Mouse (Mus musculus) embryonic facial prominence, embryonic 12.5 days (tissue): ENCODE data around the gene Armc9. TPM values are rescaled to one million over a fixed set of nuclear protein-coding genes. Genes with fewer than 3 reads are reported as not detected.

Source experiments
- ATAC-seq: fragments of 200-750 bp; cut with Nextera tagmentation; 2 replicates; pipeline ENCODE4 v1.8.0; 2017; ENCODE audit not compliant: insufficient number of reproducible peaks, insufficient read depth, low FRiP score, low TSS enrichment
- H3K27ac ChIP-seq: fragments of 300-500 bp; sonication (generic); 2 replicates; pipeline ENCODE4 v1.5.1; 2016; ENCODE audit warnings: mild to moderate bottlenecking
- H3K27me3 ChIP-seq: fragments of 300-500 bp; sonication (generic); 2 replicates; pipeline ENCODE4 v1.6.1; 2016; ENCODE audit warnings: mild to moderate bottlenecking, moderate library complexity
- H3K36me3 ChIP-seq: fragments of 300-500 bp; sonication (generic); 2 replicates; pipeline ENCODE4 v1.6.1; 2016; ENCODE audit warnings: mild to moderate bottlenecking
- H3K4me1 ChIP-seq: fragments of 300-500 bp; sonication (generic); 2 replicates; pipeline ENCODE4 v1.6.1; 2016
- H3K4me2 ChIP-seq: fragments of 300-500 bp; sonication (generic); replicated peaks from 2 replicates; pipeline ENCODE4 v1.6.1; 2016; ENCODE audit warnings: mild to moderate bottlenecking, moderate library complexity
- H3K4me3 ChIP-seq: fragments of 300-500 bp; sonication (generic); 2 replicates; pipeline ENCODE4 v1.5.1; 2016; ENCODE audit warnings: mild to moderate bottlenecking
- H3K9ac ChIP-seq: fragments of 300-500 bp; sonication (generic); 2 replicates; pipeline ENCODE4 v1.6.1; 2016; ENCODE audit warnings: mild to moderate bottlenecking, moderate library complexity
- H3K9me3 ChIP-seq: fragments of 300-500 bp; sonication (generic); 2 replicates; pipeline ENCODE4 v1.6.1; 2016; ENCODE audit warnings: mild to moderate bottlenecking, moderate library complexity
- WGBS: fragments of 180-500 bp; shearing (Covaris S2); methylation state at CpG from one replicate; pipeline ENCODE4 v1.1.7; 2016; 5-methylcytosine and 5-hydroxymethylcytosine counted together
- polyA plus RNA-seq: library from polyadenylated mRNA; unstranded; fragments of >200 nt; fragmentation: Nextera tagmentation; extraction: Ambion mirVana; gene quantifications from 2 replicates; pipeline ENCODE4 v1.2.1, GENCODE M21; 2016

Armc9 gene
- polyA plus RNA-seq, 1 experiment from 2014 or later, result 36.2 TPM

DNA sequence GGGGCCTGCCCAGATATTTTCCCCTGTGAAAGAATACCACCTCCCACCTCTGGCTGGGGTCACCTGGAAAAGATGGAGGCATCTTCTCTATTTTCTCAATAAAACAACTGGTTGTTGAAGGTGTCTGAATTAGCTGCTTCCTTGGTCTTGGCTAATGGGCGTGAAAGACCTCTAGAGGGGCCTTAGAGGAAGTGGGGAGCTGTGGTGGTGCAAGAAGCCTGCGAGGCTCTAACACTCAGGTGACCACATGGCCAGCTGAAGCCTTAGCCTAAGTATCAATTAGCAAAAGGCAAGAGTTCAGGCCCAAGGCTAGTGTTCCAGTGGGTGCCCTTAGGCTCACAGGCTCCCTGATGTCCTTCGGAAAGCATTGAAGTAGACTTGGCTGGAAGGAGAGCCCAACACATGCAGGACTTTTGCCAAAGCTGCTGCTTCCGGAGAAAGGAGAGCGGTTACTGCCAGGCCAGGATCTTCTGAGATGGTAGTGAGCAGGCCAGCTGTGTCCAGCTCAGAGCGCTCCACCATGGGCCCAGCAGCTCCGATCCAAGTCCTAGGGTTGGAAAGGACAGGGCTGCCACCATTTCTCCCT is 152.7 kb downstream of the Armc9 start:
- Histone ChIP-seq H3K4me1 (peaks cover 8% of the 10 kb centered on the region; the same call in 1 of the 2 replicates), H3K9me3 (no peaks in the 10 kb centered on the region), H3K4me3 (no peak overlapping the region), H3K36me3 (no peaks in the 10 kb centered on the region), H3K4me2 (no peak overlapping the region), H3K9ac (no peak overlapping the region), H3K27me3 (peaks cover 22% of the 10 kb centered on the region), H3K27ac (no peak overlapping the region)
- 89% methylated on average over 7 of the region's 7 CpGs for WGBS
- no peak for ATAC-seq

DNA sequence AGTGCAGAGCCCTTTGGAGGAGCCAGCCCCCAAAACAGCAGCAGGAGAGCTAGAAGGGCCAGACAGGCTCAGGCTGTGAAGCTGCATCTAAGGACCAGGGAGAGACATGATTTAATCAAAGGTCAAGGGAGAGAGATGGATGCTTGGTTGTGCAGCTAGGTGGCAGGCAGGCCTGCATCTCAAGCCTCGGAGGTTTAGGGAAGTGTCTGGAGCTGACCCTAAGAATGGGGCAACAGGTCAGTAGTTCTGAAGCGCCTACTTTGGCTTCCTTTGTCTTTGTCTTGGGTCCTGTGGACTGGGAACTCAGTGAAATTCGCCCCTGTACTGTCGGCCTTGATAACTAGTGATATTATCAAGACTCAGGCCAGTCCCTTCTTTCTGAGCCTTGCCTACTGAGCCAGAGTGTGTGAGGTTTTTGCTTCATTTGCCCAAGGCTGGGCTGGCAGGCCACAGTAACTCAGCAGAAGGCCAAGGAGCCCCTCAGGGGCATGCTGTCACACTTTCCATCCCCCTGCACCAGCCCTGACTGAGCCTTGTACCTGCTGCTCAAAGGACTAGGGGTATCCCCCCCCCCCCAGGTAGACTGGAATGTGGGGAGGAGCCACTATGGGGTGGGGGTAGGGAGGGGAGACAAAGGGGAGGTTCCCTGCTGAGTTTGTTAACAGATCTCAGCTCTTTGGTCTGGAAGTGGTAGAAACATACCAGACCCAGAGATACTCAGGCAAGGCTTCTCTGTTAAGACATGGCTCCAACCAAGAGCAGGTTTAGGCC is 153.5 kb downstream of the Armc9 start:
- H3K9ac ChIP-seq, result no peak overlapping the region
- H3K4me1 ChIP-seq, result peaks cover 4% of the 10 kb centered on the region; the same call in 1 of the 2 replicates
- no peak overlapping the region for H3K27ac ChIP-seq
- WGBS, result 31% methylated on average over 4 of the region's 4 CpGs
- no peaks in the 10 kb centered on the region for H3K9me3 ChIP-seq
- H3K4me2 ChIP-seq, result no peak overlapping the region
- peaks cover 21% of the 10 kb centered on the region for H3K27me3 ChIP-seq
- no peak overlapping the region for H3K4me3 ChIP-seq
- no peaks in the 10 kb centered on the region for H3K36me3 ChIP-seq
- ATAC-seq, result no peak

DNA sequence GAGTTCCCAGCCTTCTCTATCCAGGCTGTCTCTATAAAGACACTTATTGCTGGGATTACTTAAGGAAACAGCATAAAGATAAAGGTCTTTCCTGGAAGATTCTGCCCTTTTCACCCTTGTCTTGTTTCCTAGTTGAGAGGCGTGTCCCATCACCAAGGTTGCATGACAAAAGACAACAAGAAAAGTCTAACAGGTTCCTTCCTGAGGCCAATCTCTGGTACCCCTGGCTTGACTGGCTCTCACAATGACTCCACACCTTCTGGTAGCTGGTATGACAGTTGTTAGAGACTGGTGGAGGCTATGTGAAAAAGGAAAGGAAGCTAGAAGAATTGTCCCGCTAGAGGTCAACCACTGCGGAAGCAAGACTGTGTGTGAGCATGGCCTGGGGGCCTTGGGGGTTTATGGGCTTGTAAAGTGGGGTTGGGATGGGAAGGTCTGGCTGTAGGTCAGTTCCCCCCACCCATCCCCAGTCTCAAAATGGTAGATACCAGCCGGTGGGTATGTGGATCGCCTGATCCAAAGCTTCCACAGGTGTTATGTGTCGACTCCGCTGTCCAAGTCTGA is 154.8 kb downstream of the Armc9 start:
- H3K27ac ChIP-seq, result no peak overlapping the region
- 87% methylated on average over 7 of the region's 7 CpGs for WGBS
- no peak overlapping the region for H3K9ac ChIP-seq
- no peak for ATAC-seq
- H3K4me3 ChIP-seq, result no peak overlapping the region
- peaks cover 10% of the 10 kb centered on the region for H3K27me3 ChIP-seq
- H3K36me3 ChIP-seq, result no peaks in the 10 kb centered on the region
- no peak overlapping the region for H3K4me2 ChIP-seq
- H3K4me1 ChIP-seq, result peaks cover 4% of the 10 kb centered on the region; the same call in 1 of the 2 replicates
- H3K9me3 ChIP-seq, result no peaks in the 10 kb centered on the region

DNA sequence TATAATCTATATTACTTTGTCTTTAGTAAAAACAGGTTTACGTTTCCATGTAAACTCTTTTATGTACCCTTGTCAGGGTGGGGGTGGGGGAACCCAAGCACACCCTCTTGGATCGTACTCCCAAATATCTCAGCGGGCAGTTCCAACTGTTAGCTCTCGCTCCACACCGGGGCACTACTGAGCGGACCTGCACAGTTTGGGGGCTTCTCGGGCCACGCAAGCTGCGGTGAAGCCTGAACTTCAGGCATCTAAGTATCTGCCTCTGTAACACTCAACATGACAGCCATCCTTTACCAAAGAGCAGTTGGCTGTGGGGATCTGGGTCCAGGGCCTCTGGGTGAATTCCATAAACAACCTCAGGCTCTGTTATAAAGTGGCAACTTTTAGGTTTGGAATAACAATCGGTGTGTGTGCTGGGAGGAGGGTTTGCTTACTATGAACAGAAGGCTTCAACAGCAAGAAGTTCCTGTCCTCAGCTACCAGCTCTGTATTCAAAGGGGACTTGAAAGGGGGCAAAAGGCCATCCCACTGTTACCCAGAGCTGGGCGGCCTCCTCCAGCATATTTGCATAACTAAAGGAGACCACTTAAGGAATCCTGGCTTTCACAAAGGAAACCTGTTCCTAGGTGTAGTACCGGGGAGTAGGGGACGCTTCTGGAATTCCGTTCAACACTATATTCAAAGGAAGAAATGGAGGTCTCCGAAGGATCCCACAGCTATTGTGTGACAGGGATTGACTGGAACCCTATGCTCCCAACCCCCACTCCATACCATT is 156.1 kb downstream of the Armc9 start:
- ATAC-seq, result no peak
- no peaks in the 10 kb centered on the region for H3K36me3 ChIP-seq
- H3K27ac ChIP-seq, result no peak overlapping the region
- 22% methylated on average over 15 of the region's 15 CpGs for WGBS
- H3K4me2 ChIP-seq, result no peak overlapping the region
- no peak overlapping the region for H3K4me3 ChIP-seq
- H3K9me3 ChIP-seq, result no peaks in the 10 kb centered on the region
- H3K9ac ChIP-seq, result no peak overlapping the region
- no peaks in the 10 kb centered on the region; the same call in 1 of the 2 replicates for H3K27me3 ChIP-seq
- H3K4me1 ChIP-seq, result peaks cover 4% of the 10 kb centered on the region; the same call in 1 of the 2 replicates

DNA sequence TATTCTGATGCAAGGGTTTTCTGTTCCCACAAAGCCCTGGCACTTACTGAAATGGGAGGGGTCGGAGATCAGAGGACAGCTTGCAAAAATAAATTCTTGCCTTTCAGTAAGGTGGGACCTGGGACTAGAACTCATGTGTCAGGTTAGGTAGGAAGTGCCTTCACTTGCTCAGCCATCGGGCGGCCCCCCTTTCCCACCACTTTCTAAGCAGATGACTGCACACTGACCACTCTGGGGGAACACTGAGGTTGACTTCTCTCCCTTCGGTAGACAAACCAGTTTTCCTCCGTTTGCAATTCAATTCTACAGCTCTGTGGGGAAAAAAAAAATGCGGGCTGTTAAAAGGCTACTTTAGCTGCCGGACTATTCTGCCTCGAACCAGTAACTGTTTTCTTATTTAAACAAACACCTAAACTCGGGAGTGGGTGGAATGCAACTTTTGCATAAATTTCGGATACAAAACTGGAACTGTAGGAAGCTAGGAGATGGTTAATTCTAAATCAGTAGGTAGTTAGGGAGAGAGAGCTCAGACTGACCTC is 157.0 kb downstream of the Armc9 start:
- Histone ChIP-seq H3K4me1 (peaks cover 4% of the 10 kb centered on the region; the same call in 1 of the 2 replicates), H3K4me3 (no peak overlapping the region), H3K4me2 (no peak overlapping the region), H3K27me3 (no peaks in the 10 kb centered on the region; the same call in 1 of the 2 replicates), H3K27ac (no peak overlapping the region), H3K9ac (no peak overlapping the region), H3K9me3 (no peaks in the 10 kb centered on the region), H3K36me3 (no peaks in the 10 kb centered on the region)
- no peak for ATAC-seq
- 22% methylated on average over 10 of the region's 10 CpGs for WGBS

DNA sequence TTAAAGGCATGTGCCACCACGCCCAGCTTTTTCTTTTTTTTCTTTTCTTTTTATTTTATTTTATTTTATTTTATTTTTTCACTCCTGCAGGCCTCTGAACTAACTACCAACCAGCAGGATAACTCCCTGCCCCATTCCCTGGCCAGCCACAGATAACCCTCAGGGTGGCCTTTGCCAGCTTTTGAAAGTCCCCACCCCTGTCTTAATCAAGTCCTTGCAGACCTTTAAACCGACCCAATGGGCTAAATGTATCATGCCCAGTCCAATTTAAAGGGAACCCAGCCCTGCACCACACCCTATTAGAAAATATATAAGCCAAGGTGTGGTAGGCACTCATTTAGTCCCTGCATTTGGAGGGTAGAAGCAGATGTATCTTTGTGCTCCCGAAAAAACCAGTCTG is 157.7 kb downstream of the Armc9 start:
- H3K36me3 ChIP-seq, result no peaks in the 10 kb centered on the region
- peaks cover 4% of the 10 kb centered on the region; the same call in 1 of the 2 replicates for H3K4me1 ChIP-seq
- no peaks in the 10 kb centered on the region; the same call in 1 of the 2 replicates for H3K27me3 ChIP-seq
- no peaks in the 10 kb centered on the region for H3K9me3 ChIP-seq
- 75% methylated on average over 3 of the region's 3 CpGs for WGBS
- no peak overlapping the region for H3K27ac ChIP-seq
- H3K9ac ChIP-seq, result no peak overlapping the region
- no peak for ATAC-seq
- no peak overlapping the region for H3K4me2 ChIP-seq
- H3K4me3 ChIP-seq, result no peak overlapping the region

DNA sequence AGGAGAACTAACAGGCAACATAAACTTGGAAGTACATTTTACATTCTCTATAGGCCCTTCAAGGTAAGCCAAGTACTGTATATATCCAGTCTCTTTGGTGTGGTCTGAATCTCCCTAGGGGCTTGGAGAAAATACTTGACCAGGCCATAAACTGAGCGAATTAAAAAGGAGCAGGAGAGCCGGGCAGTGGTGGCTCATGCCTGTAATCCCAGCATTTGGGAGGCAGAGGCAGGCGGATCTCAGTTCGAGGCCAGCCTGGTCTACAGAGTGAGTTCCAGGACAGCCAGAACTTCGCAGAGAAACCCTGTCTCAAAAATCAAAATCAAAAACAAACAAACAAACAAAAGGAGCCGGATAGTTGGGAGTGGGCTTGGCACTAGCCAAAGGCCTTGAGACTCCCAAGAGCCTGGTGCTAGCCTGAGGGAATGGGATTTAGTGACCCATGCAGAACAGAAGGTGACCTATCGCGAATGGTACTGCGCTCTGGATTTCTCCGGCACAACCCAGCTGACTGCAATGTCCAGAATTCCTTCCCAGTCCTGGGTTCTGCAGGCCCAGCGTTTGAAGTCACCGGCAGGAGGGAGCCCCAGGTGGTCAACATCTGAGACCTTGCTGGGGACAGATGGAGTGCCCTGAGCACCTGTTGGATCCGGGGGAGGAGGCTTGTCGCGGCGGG is 158.7 kb downstream of the Armc9 start:
- Histone ChIP-seq H3K4me3 (no peak overlapping the region), H3K4me2 (peak overlapping the region; percentile 25), H3K27me3 (no peaks in the 10 kb centered on the region; the same call in 1 of the 2 replicates), H3K4me1 (peaks cover 4% of the 10 kb centered on the region; the same call in 1 of the 2 replicates), H3K9me3 (no peaks in the 10 kb centered on the region), H3K36me3 (no peaks in the 10 kb centered on the region), H3K9ac (no peak overlapping the region), H3K27ac (no peak overlapping the region)
- 47% methylated on average over 16 of the region's 16 CpGs for WGBS
- no peak for ATAC-seq

DNA sequence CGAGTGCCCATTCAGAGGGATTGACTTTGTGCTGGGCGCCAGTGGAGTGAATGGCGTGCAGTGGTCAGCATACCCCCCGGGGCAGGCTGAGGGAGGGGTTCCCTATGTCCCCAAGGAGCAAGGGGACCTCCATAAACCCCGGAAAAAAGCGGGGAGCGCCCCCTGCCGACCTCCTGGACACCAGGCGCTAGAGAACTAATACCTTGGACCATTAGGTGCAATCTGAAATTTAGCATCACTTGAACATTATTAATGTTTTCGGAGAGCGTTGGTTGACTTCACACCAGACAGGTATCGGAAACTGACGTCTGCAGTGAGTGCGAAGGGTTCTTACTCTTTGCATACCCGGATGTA is 159.2 kb downstream of the Armc9 start:
- WGBS, result 21% methylated on average over 15 of the region's 15 CpGs
- no peak overlapping the region for H3K9ac ChIP-seq
- H3K4me3 ChIP-seq, result no peak overlapping the region
- no peaks in the 10 kb centered on the region for H3K9me3 ChIP-seq
- peaks cover 4% of the 10 kb centered on the region; the same call in 1 of the 2 replicates for H3K4me1 ChIP-seq
- no peak for ATAC-seq
- H3K27ac ChIP-seq, result no peak overlapping the region
- H3K4me2 ChIP-seq, result peak overlapping the region; percentile 25
- H3K36me3 ChIP-seq, result no peaks in the 10 kb centered on the region
- no peaks in the 10 kb centered on the region; the same call in 1 of the 2 replicates for H3K27me3 ChIP-seq

DNA sequence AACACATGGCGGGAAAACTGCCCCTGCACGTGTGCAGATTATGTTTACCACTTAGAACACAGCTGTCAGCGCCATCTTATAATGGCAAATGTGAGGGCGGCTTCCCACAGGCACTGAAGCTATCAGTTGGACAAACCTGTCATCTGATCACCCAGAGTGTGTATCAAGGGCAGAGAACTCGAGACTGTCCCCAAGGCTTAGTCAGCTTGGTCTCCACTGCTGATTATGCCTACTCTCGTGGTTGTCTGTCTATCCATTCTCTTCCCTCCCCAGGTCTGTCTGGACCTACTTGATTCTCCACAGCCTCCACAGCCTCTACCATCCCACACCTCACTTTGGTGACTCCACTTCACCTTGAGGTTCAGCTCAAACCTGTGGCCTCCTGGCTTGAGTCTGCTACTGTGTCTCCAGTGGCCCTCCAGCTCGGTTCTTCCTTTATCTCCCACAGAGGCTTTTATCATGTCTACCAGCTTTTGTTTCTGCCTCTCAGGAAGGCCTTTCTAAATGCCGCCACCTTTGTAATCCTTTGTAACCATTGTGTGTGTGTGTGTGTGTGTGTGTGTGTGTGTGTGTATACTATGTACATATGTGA is 166.3 kb downstream of the Armc9 start:
- WGBS, result 78% methylated on average over 7 of the region's 8 CpGs
- no peak for ATAC-seq
- no peak overlapping the region for H3K27ac ChIP-seq

More for the DNA sequence above, 166.3 kb downstream of the Armc9 start:
- H3K4me2 ChIP-seq, result no peak overlapping the region
- no peaks in the 10 kb centered on the region for H3K36me3 ChIP-seq
- H3K4me3 ChIP-seq, result no peak overlapping the region
- H3K9me3 ChIP-seq, result no peaks in the 10 kb centered on the region
- H3K4me1 ChIP-seq, result no peaks in the 10 kb centered on the region
- H3K27me3 ChIP-seq, result no peaks in the 10 kb centered on the region
- no peak overlapping the region for H3K9ac ChIP-seq
